Mouse (Mus musculus) frontal cortex, postnatal 10 days (tissue): ENCODE results near the gene Gm5458.
"Not testable (repeated sequence)": the region's sequence is repeated elsewhere in the genome, so short reads cannot be mapped to it uniquely, and the experiment has no call there.

Experiments used
- DNase-seq, 2 experiments: peaks; one replicate each; pipeline ENCODE4 v3.0.0; 2022; ENCODE audit warnings: low spot score in 2 of 2, mixed read lengths in 1 of 2

Gene Gm5458

DNA sequence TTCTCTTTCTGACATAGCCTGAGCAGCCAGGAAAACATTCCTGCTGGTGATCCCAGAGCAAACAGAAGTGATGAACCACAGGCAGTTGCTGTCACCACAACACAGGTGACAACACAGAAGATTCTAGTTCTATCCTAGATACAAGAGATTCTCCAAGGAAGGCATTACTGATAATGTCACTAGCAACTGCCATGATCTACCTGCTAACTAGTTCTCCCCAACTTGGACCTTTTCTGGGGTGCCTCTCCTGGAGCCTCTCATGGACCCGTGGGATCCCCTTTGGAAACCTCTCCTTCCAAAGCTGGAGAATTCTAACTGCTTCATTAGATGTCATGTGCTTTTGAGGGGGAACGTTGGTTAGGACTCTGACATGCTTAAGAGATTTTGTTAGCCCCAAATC lies at the start of gene Gm5458:
Gene Gm5458 (minus strand): TSS at position 101 of the 400 bp plus-strand sequence.
- DNase-seq: not testable (repeated sequence)

DNA sequence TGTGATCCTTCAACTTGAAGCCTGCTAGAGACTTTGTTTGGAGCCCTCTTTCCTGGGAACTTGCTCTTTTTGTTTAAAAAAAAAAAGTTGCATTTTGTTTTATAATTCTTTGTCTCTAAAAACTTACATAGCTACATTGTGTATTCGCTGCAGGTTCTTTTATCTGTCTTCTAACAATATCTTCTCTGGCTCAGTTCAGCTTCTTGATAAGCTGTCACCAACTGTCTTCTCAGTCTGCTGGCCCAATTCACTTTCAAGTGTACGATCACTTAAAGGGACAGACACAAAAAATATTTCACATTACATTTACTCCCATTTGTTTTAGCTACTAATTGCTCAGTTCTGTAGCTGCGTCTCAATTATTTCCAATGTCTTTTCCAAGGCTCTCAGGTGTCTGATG lies 43.9 kb upstream of the Gm5458 start:
- no peak for DNase-seq

DNA sequence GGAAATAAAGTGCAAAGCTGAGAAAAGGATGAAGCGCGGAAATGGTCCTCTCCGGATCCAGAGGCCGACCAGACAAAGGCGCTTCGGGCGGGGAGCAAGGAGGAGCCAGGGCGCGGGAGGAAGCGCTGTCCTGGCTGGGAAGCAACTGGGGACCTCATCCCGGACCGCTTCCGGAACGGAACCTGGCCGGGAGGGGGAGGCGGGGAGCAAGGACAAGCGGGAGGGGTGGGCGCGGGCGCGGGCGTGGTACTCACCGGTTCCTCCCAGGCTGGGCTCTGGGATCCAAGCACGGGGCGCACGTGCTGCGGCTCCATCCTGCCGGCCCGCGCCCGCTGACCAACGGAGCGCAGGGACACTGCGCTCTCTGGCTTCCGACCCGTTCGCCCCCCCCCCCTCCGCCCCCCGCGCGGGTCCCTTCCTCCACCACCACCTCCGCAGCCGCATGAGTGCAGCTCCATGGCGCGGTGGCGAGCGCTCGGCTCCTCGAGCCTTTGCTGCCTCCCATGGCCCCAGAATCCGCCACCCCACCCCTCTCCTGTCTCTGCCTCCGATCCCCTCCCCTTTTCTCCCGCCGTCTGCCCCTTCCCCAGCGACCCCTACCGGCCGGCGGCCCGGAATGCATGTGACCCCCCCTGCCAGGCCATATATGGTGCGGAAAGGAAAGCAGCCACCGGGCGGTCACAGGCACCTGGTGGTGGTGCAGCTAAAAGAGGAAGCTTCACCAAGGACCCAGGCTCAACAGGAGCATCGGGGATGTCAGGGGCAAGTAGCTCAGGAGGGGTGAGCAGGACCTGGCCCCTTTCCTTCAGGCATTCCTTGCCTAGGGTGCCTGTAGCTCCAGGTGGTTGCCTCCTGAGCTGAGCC lies 17.3 kb downstream of the Gm5458 start, which contains the start of gene Gm2237:
Gene Gm2237 (minus strand): TSS at position 332 of the 864 bp plus-strand sequence.
- peak; percentile 13 to 22 for DNase-seq

DNA sequence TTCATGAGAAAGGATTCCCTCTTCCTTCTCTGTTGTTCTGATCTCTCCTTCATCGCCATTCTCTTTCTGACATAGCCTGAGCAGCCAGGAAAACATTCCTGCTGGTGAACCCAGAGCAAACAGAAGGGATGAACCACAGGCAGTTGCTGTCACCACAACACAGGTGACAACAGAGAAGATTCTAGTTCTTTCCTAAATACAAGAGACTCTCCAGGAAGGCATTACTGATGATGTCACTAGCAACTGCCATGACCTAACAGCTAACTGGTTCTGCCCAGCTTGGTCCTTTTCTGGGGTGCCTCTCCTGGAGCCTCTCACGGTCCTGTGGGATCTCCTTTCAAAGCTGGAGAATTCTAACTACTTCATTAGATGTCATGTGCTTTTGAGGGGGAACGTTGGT lies 52.5 kb downstream of the Gm5458 start, which contains the start of gene Gm2244:
Gene Gm2244 (minus strand): TSS at position 101 of the 400 bp plus-strand sequence.
- not testable (repeated sequence) for DNase-seq
